Mouse (Mus musculus) midbrain, embryonic 11.5 days (tissue): ENCODE measurements around the gene Ccdc36. TPM values are rescaled to one million over a fixed set of nuclear protein-coding genes. Genes with fewer than 3 reads are reported as not detected.

Source experiments
- ATAC-seq: fragments of 200-750 bp; cut with Nextera tagmentation; 2 replicates; pipeline ENCODE4 v1.8.0; 2017; ENCODE audit warnings: moderate TSS enrichment, moderate library complexity; ENCODE audit not compliant: low FRiP score
- DNase-seq: peaks from one replicate; pipeline ENCODE4 v3.0.0; 2015; ENCODE audit warnings: low spot score; ENCODE audit errors: missing footprints
- H3K27ac ChIP-seq: fragments of 300-500 bp; sonication (generic); 2 replicates; pipeline ENCODE4 v1.5.1; 2014; ENCODE audit warnings: low read depth, low read length
- H3K27me3 ChIP-seq: fragments of 300-500 bp; sonication (generic); 2 replicates; pipeline ENCODE4 v1.6.1; 2014; ENCODE audit warnings: mild to moderate bottlenecking, low read length, moderate library complexity, mixed read lengths; ENCODE audit not compliant: control insufficient read depth, insufficient read depth
- H3K36me3 ChIP-seq: fragments of 300-500 bp; sonication (generic); 2 replicates; pipeline ENCODE4 v1.6.1; 2014; ENCODE audit warnings: mild to moderate bottlenecking, low read length, moderate library complexity, mixed read lengths; ENCODE audit not compliant: control insufficient read depth, insufficient read depth
- H3K4me1 ChIP-seq: fragments of 300-500 bp; sonication (generic); 2 replicates; pipeline ENCODE4 v1.6.1; 2014; ENCODE audit warnings: low read length; ENCODE audit not compliant: control insufficient read depth, insufficient read depth
- H3K4me2 ChIP-seq: fragments of 300-500 bp; sonication (generic); 2 replicates; pipeline ENCODE4 v1.6.1; 2014; ENCODE audit warnings: mild to moderate bottlenecking, moderate library complexity
- H3K4me3 ChIP-seq: fragments of 300-500 bp; sonication (generic); 2 replicates; pipeline ENCODE4 v1.5.1; 2014; ENCODE audit warnings: low read depth, low read length
- H3K9ac ChIP-seq: fragments of 300-500 bp; sonication (generic); 2 replicates; pipeline ENCODE4 v1.6.1; 2014; ENCODE audit warnings: low read length
- H3K9me3 ChIP-seq: fragments of 300-500 bp; sonication (generic); 2 replicates; pipeline ENCODE4 v1.6.1; 2016; ENCODE audit warnings: low read length; ENCODE audit not compliant: control insufficient read depth
- WGBS: fragments of 180-500 bp; shearing (Covaris S2); extraction: QIAGEN DNeasy Blood & Tissue Kit; methylation state at CpG from one replicate; pipeline ENCODE4 v1.1.7; 2014; 5-methylcytosine and 5-hydroxymethylcytosine counted together
- polyA plus RNA-seq: library from polyadenylated mRNA; unstranded; fragments of >200 nt; fragmentation: Nextera tagmentation; extraction: Ambion mirVana; gene quantifications from 2 replicates; pipeline ENCODE4 v1.2.1, GENCODE M21; 2014

The Ccdc36 gene
- polyA plus RNA-seq, 1 experiment from 2014 or later = 0.89 TPM

GRCm38 (mm10) chr9:108378234-108378633 is 50.0 kb downstream of the Ccdc36 start:
- 93% methylated on average over 9 of the region's 9 CpGs for WGBS
- Histone ChIP-seq H3K9ac (no peak overlapping the region), H3K4me2 (no peak overlapping the region), H3K4me3 (no peak overlapping the region), H3K4me1 (no peaks in the 10 kb centered on the region), H3K27me3 (no peaks in the 10 kb centered on the region), H3K27ac (no peak overlapping the region), H3K36me3 (peaks cover 32% of the 10 kb centered on the region), H3K9me3 (no peaks in the 10 kb centered on the region)
- DNase-seq (no peak), ATAC-seq (no peak)

Other genes starting within 250 kb of the Ccdc36 start
- gene Bsn, start 238.1 kb downstream of the Ccdc36 start, polyA plus RNA-seq = 2.4 TPM in 2 replicates
- 48.8 and 55.2 TPM in 2 replicates for gene Dag1, start 164.5 kb downstream of the Ccdc36 start, polyA plus RNA-seq
- 61.2 and 64.0 TPM in 2 replicates for gene Nicn1, start 138.1 kb downstream of the Ccdc36 start, polyA plus RNA-seq
- gene Amt, start 131.6 kb downstream of the Ccdc36 start, polyA plus RNA-seq = 24.2 and 27.1 TPM in 2 replicates
- 278 and 298 TPM in 2 replicates for gene Rhoa, start 122.4 kb downstream of the Ccdc36 start, polyA plus RNA-seq
- gene Tcta, start 122.3 kb downstream of the Ccdc36 start, polyA plus RNA-seq = 30.8 and 34.6 TPM in 2 replicates
- gene Gpx1, start 89.6 kb downstream of the Ccdc36 start, polyA plus RNA-seq = 796 and 834 TPM in 2 replicates
- gene Usp4, start 80.6 kb downstream of the Ccdc36 start, polyA plus RNA-seq = 130 and 140 TPM in 2 replicates
- gene 1700102P08Rik, start 35.7 kb downstream of the Ccdc36 start, polyA plus RNA-seq = 1.2 and 1.4 TPM in 2 replicates
- not detected in 2 replicates for gene BC048562, start 8.0 kb upstream of the Ccdc36 start, polyA plus RNA-seq
- gene Ccdc71, start 32.0 kb upstream of the Ccdc36 start, polyA plus RNA-seq = 48.1 and 48.6 TPM in 2 replicates
- 34.4 and 36.2 TPM in 2 replicates for gene Klhdc8b, start 33.1 kb upstream of the Ccdc36 start, polyA plus RNA-seq
- 20.1 and 21.4 TPM in 2 replicates for gene Lamb2, start 51.3 kb upstream of the Ccdc36 start, polyA plus RNA-seq
- 62.2 and 63.0 TPM in 2 replicates for gene Usp19, start 62.1 kb upstream of the Ccdc36 start, polyA plus RNA-seq
- gene Qars, start 79.2 kb upstream of the Ccdc36 start, polyA plus RNA-seq = 103 TPM in 2 replicates
- gene Qrich1, start 88.3 kb upstream of the Ccdc36 start, polyA plus RNA-seq = 160 and 175 TPM in 2 replicates
- gene Impdh2, start 131.8 kb upstream of the Ccdc36 start, polyA plus RNA-seq = 182 and 186 TPM in 2 replicates
- gene Ndufaf3, start 138.9 kb upstream of the Ccdc36 start, polyA plus RNA-seq = 51.7 and 51.9 TPM in 2 replicates
- gene Dalrd3, start 141.4 kb upstream of the Ccdc36 start, polyA plus RNA-seq = 158 and 172 TPM in 2 replicates
- 117 and 132 TPM in 2 replicates for gene Wdr6, start 150.3 kb upstream of the Ccdc36 start, polyA plus RNA-seq
- 7.2 and 9.8 TPM in 2 replicates for gene P4htm, start 169.2 kb upstream of the Ccdc36 start, polyA plus RNA-seq
- gene Arih2, start 220.9 kb upstream of the Ccdc36 start, polyA plus RNA-seq = 46.9 and 50.9 TPM in 2 replicates
- gene Slc25a20, start 233.6 kb upstream of the Ccdc36 start, polyA plus RNA-seq = 31.2 and 33.3 TPM in 2 replicates